Mouse (Mus musculus) intestine, postnatal 0 days (tissue): ENCODE data around the gene Acoxl. TPM values are rescaled to one million over a fixed set of nuclear protein-coding genes. Genes with fewer than 3 reads are reported as not detected.

Experiments used
- ATAC-seq: fragments of 200-750 bp; cut with Nextera tagmentation; 2 replicates; pipeline ENCODE4 v1.8.0; 2017; ENCODE audit warnings: mild to moderate bottlenecking, moderate TSS enrichment, moderate library complexity
- H3K27ac ChIP-seq: fragments of 300-500 bp; sonication (generic); 2 replicates; pipeline ENCODE4 v1.5.1; 2014; ENCODE audit warnings: mild to moderate bottlenecking, low read depth, low read length, moderate library complexity
- H3K27me3 ChIP-seq: fragments of 300-500 bp; sonication (generic); replicated peaks from 2 replicates; pipeline ENCODE4 v1.6.1; 2014; ENCODE audit warnings: low read length, mixed read lengths; ENCODE audit not compliant: control insufficient read depth, insufficient read depth
- H3K36me3 ChIP-seq: fragments of 300-500 bp; sonication (generic); 2 replicates; pipeline ENCODE4 v1.6.1; 2014; ENCODE audit warnings: mild to moderate bottlenecking, moderate library complexity; ENCODE audit not compliant: control insufficient read depth, insufficient read depth
- H3K4me1 ChIP-seq: fragments of 300-500 bp; sonication (generic); replicated peaks from 2 replicates; pipeline ENCODE4 v1.6.1; 2014; ENCODE audit warnings: antibody characterized with exemption, low read length, mixed read lengths; ENCODE audit not compliant: control insufficient read depth, insufficient read depth
- H3K4me2 ChIP-seq: fragments of 300-500 bp; sonication (generic); replicated peaks from 2 replicates; pipeline ENCODE4 v1.6.1; 2014; ENCODE audit warnings: low read depth, mild to moderate bottlenecking, moderate library complexity
- H3K4me3 ChIP-seq: fragments of 300-500 bp; sonication (generic); 2 replicates; pipeline ENCODE4 v1.5.1; 2014; ENCODE audit warnings: low read depth, low read length
- H3K9ac ChIP-seq: fragments of 300-500 bp; sonication (generic); 2 replicates; pipeline ENCODE4 v1.6.1; 2014; ENCODE audit warnings: mild to moderate bottlenecking, low read depth, low read length
- H3K9me3 ChIP-seq: fragments of 300-500 bp; sonication (generic); 2 replicates; pipeline ENCODE4 v1.6.1; 2016; ENCODE audit warnings: mixed run types; ENCODE audit not compliant: control insufficient read depth
- CTCF ChIP-seq: sonication (generic); IDR thresholded peaks from 2 replicates; pipeline ENCODE4 v1.5.1; 2016; ENCODE audit warnings: low read depth, mild to moderate bottlenecking, control low read depth, antibody characterized with exemption, moderate library complexity
- WGBS: fragments of 180-500 bp; shearing (Covaris S2); extraction: QIAGEN DNeasy Blood & Tissue Kit; methylation state at CpG from one replicate; pipeline ENCODE4 v1.1.7; 2014; 5-methylcytosine and 5-hydroxymethylcytosine counted together
- polyA plus RNA-seq: library from polyadenylated mRNA; unstranded; fragments of >200 nt; fragmentation: Nextera tagmentation; extraction: Ambion mirVana; gene quantifications from 2 replicates; pipeline ENCODE4 v1.2.1, GENCODE M21; 2015

Acoxl gene
- polyA plus RNA-seq, 1 experiment from 2014 or later: 0.25 TPM

GRCm38 (mm10) chr2:127916804-127917410 lies 78.2 kb downstream of the Acoxl start:
- no peak for TF ChIP-seq CTCF
- Histone ChIP-seq H3K9me3 (no peaks in the 10 kb centered on the region), H3K4me1 (no peaks in the 10 kb centered on the region), H3K27me3 (no peaks in the 10 kb centered on the region), H3K9ac (no peak overlapping the region), H3K36me3 (no peaks in the 10 kb centered on the region), H3K4me2 (no peak overlapping the region), H3K27ac (no peak overlapping the region), H3K4me3 (no peak overlapping the region)
- ATAC-seq: no peak
- 67% methylated on average over 7 of the region's 7 CpGs for WGBS

GRCm38 (mm10) chr2:127919740-127920139 lies 81.1 kb downstream of the Acoxl start:
- H3K36me3 ChIP-seq: no peaks in the 10 kb centered on the region
- H3K4me3 ChIP-seq: no peak overlapping the region
- H3K9me3 ChIP-seq: no peaks in the 10 kb centered on the region
- H3K27ac ChIP-seq: no peak overlapping the region
- ATAC-seq: no peak
- no peak for TF ChIP-seq CTCF
- no peaks in the 10 kb centered on the region for H3K4me1 ChIP-seq
- H3K27me3 ChIP-seq: no peaks in the 10 kb centered on the region
- no peak overlapping the region for H3K4me2 ChIP-seq
- WGBS: 92% methylated on average over 1 of the region's 1 CpGs
- no peak overlapping the region for H3K9ac ChIP-seq

GRCm38 (mm10) chr2:127922036-127922901 lies 83.6 kb downstream of the Acoxl start:
- Histone ChIP-seq H3K9me3 (no peaks in the 10 kb centered on the region), H3K36me3 (no peaks in the 10 kb centered on the region), H3K4me3 (no peak overlapping the region), H3K9ac (no peak overlapping the region), H3K4me1 (no peaks in the 10 kb centered on the region), H3K27me3 (no peaks in the 10 kb centered on the region), H3K27ac (no peak overlapping the region), H3K4me2 (no peak overlapping the region)
- ATAC-seq: no peak
- 33% methylated on average over 22 of the region's 22 CpGs for WGBS
- no peak for TF ChIP-seq CTCF

- no peak for ATAC-seq
- Histone ChIP-seq H3K27ac (no peak overlapping the region), H3K27me3 (no peaks in the 10 kb centered on the region), H3K9ac (no peak overlapping the region), H3K4me3 (no peak overlapping the region), H3K4me2 (no peak overlapping the region), H3K9me3 (no peaks in the 10 kb centered on the region), H3K36me3 (no peaks in the 10 kb centered on the region), H3K4me1 (no peaks in the 10 kb centered on the region)
- TF ChIP-seq CTCF: no peak
- WGBS: 60% methylated on average over 5 of the region's 5 CpGs
Observed at GRCm38 (mm10) chr2:127923077-127923680, 84.5 kb downstream of the Acoxl start.

- TF ChIP-seq CTCF: no peak
- H3K27me3 ChIP-seq: no peaks in the 10 kb centered on the region
- H3K4me1 ChIP-seq: no peaks in the 10 kb centered on the region
- H3K9me3 ChIP-seq: no peaks in the 10 kb centered on the region
- H3K4me2 ChIP-seq: no peak overlapping the region
- ATAC-seq: no peak
- H3K9ac ChIP-seq: no peak overlapping the region
- WGBS: 72% methylated on average over 9 of the region's 9 CpGs
- H3K4me3 ChIP-seq: no peak overlapping the region
- H3K27ac ChIP-seq: no peak overlapping the region
- no peaks in the 10 kb centered on the region for H3K36me3 ChIP-seq
Observed at GRCm38 (mm10) chr2:127926679-127927324, 88.1 kb downstream of the Acoxl start.
